Mouse (Mus musculus) G1E (cell line): ENCODE results near the gene Gm12166. TPM values are rescaled to one million over a fixed set of nuclear protein-coding genes. Genes with fewer than 3 reads are reported as not detected.

Experiments
- ATAC-seq: 2 replicates; pipeline ENCODE4 v1.8.0; 2016; ENCODE audit warnings: mild to moderate bottlenecking; ENCODE audit not compliant: insufficient number of reproducible peaks, poor library complexity, low FRiP score, severe bottlenecking; ENCODE audit errors: extremely low read depth
- DNase-seq: peaks from one replicate; pipeline ENCODE4 v3.0.0; 2012; ENCODE audit warnings: low spot score
- H3K27me3 ChIP-seq: 2 replicates; pipeline ENCODE4 v1.6.1; 2012; ENCODE audit warnings: mild to moderate bottlenecking, low read length, inconsistent platforms; ENCODE audit not compliant: insufficient read depth
- H3K36me3 ChIP-seq: replicated peaks from 2 replicates; pipeline ENCODE3; 2012; ENCODE audit warnings: mild to moderate bottlenecking, inconsistent platforms
- H3K4me1 ChIP-seq: 2 replicates; pipeline ENCODE4 v1.6.1; 2012; ENCODE audit warnings: low read depth, low read length, inconsistent platforms, mixed read lengths; ENCODE audit not compliant: insufficient read depth
- H3K4me3 ChIP-seq: 2 replicates; pipeline ENCODE4 v1.5.1; 2012; ENCODE audit warnings: low read depth, mild to moderate bottlenecking, inconsistent platforms, low read length, moderate library complexity, mixed read lengths
- H3K9me3 ChIP-seq: replicated peaks from 2 replicates; pipeline ENCODE4 v1.6.1; 2012; ENCODE audit warnings: inconsistent platforms
- CTCF ChIP-seq: IDR thresholded peaks from 2 replicates; pipeline ENCODE4 v1.5.1; 2012; ENCODE audit warnings: low read depth, low read length, inconsistent platforms, mixed read lengths
- GATA1 ChIP-seq: IDR thresholded peaks from 2 replicates; pipeline ENCODE4 v1.6.1; 2012; ENCODE audit warnings: borderline replicate concordance, low read length, inconsistent platforms, mixed read lengths
- GATA2 ChIP-seq: IDR thresholded peaks from 2 replicates; pipeline ENCODE4 v1.6.1; 2012; ENCODE audit warnings: low read depth, low read length, inconsistent platforms, borderline replicate concordance
- POLR2AphosphoS5 ChIP-seq: IDR thresholded peaks from 2 replicates; pipeline ENCODE4 v1.6.1; 2012; ENCODE audit warnings: low read depth, low read length, inconsistent platforms; ENCODE audit not compliant: insufficient replicate concordance
- TAL1 ChIP-seq: conservative IDR thresholded peaks from 2 replicates; pipeline ENCODE4 v1.6.1; 2012; ENCODE audit warnings: low read depth, low read length, inconsistent platforms, mixed read lengths
- polyA plus RNA-seq: library from polyadenylated mRNA; stranded (reverse); fragments of >175 nt; gene quantifications from 2 replicates; pipeline ENCODE4 v1.2.3, GENCODE M21; 2012
- total RNA-seq, 2 experiments: library from RNA; stranded (forward) in 1 of 2; stranded (reverse) in 1 of 2; fragments of 200-1000 nt in 1 of 2; fragments of >200 nt in 1 of 2; fragmentation: Nextera tagmentation in 1 of 2; gene quantifications; 2 replicates each; pipeline ENCODE4 v1.2.3; 2014 to 2017

Gm12166 gene
- total and polyA plus RNA-seq, 3 experiments: 0.35 to 16.7 (median 2.5) TPM

DNA sequence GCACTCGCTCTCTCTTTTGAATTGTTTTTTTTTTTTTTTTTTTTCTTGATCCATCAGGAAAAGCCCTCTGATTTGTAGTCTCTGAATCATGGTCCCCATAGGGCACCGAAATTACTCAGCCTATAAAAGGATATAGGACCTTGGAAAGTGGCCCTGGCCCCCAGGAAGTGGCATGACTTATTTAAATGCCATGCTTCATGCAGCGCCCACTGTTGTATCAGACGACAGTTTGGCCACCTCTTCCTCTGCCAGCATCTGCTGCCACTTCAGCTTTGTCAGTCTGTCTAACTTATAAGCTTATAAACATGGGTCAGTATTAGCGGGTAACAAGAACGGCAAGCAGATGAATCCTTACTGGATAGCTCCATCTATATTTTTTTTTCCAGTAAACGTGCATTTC is 19.2 kb downstream of the Gm12166 start:
- no peaks in the 10 kb centered on the region for H3K36me3 ChIP-seq
- no peak for DNase-seq
- TF ChIP-seq TAL1 (no peak), CTCF (no peak), POLR2AphosphoS5 (no peak), GATA1 (no peak), GATA2 (no peak)
- no peak overlapping the region for H3K4me3 ChIP-seq
- H3K9me3 ChIP-seq: no peaks in the 10 kb centered on the region
- no peak for ATAC-seq
- no peaks in the 10 kb centered on the region for H3K4me1 ChIP-seq
- H3K27me3 ChIP-seq: no peaks in the 10 kb centered on the region

DNA sequence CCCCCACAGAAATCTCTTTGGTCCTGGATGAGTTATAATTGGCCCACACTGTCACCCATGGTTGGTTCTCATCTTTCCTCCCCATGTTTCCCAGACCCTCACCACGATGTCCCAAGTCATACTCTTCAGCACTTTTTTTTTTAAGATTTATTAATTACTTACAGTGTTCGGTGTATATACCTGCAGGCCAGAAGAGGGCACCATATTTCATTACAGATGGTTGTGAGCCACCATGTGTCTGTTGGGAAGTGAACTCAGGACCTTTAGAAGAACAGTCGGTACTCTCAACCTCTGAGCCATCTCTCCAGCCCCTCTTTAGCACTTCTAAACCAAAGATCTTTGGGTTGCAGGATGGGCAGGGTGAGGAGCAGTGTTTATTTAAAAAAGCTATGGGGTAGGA is 20.7 kb downstream of the Gm12166 start:
- H3K36me3 ChIP-seq: no peaks in the 10 kb centered on the region
- no peaks in the 10 kb centered on the region for H3K27me3 ChIP-seq
- TF ChIP-seq TAL1 (no peak), CTCF (no peak), GATA1 (no peak), GATA2 (no peak), POLR2AphosphoS5 (no peak)
- no peak for DNase-seq
- H3K9me3 ChIP-seq: no peaks in the 10 kb centered on the region
- ATAC-seq: no peak
- no peak overlapping the region for H3K4me3 ChIP-seq
- H3K4me1 ChIP-seq: no peaks in the 10 kb centered on the region

DNA sequence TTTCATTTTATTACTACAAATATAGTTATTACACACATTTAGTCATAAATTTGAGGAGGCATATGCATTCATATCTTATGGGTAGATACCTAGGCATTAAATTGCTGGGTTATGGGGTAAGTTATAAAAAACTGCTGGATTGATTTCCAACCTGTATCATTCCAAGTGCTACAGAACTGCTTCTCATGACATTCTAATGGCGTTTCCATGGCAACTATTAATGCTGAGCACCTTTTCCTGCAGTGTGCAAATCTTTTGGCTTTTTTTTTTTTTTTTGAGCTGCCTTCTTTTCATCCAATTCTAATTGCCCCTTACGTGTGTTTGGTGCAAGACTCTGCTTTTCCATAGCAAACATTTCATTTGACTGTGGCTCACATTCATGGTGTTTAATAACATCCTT is 22.1 kb downstream of the Gm12166 start:
- H3K4me1 ChIP-seq: no peaks in the 10 kb centered on the region
- no peak for DNase-seq
- no peaks in the 10 kb centered on the region for H3K36me3 ChIP-seq
- no peaks in the 10 kb centered on the region for H3K27me3 ChIP-seq
- H3K9me3 ChIP-seq: no peaks in the 10 kb centered on the region
- H3K4me3 ChIP-seq: no peak overlapping the region
- TF ChIP-seq GATA2 (no peak), TAL1 (no peak), POLR2AphosphoS5 (no peak), CTCF (no peak), GATA1 (no peak)
- ATAC-seq: no peak

DNA sequence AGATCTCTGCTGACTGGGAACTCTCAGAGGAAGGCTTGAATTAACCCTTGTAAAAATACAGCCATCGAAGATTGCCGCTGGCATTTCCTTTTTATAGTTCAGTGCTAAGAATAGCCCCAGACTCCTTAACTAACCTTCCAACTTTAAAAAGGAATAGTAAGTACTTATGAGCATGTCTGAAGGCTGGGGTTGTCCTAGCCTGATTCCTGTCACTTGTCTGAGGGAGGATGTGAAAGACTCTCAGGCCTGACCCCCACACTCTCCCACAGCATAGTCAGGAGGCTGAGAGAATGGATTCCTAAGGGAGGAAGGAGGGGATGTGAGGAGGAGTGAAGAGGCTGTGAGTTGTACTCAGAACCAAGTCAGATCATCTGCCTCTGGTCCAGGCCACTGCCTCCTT is 22.6 kb downstream of the Gm12166 start:
- Histone ChIP-seq H3K36me3 (no peaks in the 10 kb centered on the region), H3K4me1 (no peaks in the 10 kb centered on the region), H3K4me3 (no peak overlapping the region), H3K27me3 (no peaks in the 10 kb centered on the region), H3K9me3 (no peaks in the 10 kb centered on the region)
- TF ChIP-seq POLR2AphosphoS5 (no peak), CTCF (no peak), GATA2 (no peak), TAL1 (no peak), GATA1 (no peak)
- ATAC-seq (no peak), DNase-seq (no peak)

DNA sequence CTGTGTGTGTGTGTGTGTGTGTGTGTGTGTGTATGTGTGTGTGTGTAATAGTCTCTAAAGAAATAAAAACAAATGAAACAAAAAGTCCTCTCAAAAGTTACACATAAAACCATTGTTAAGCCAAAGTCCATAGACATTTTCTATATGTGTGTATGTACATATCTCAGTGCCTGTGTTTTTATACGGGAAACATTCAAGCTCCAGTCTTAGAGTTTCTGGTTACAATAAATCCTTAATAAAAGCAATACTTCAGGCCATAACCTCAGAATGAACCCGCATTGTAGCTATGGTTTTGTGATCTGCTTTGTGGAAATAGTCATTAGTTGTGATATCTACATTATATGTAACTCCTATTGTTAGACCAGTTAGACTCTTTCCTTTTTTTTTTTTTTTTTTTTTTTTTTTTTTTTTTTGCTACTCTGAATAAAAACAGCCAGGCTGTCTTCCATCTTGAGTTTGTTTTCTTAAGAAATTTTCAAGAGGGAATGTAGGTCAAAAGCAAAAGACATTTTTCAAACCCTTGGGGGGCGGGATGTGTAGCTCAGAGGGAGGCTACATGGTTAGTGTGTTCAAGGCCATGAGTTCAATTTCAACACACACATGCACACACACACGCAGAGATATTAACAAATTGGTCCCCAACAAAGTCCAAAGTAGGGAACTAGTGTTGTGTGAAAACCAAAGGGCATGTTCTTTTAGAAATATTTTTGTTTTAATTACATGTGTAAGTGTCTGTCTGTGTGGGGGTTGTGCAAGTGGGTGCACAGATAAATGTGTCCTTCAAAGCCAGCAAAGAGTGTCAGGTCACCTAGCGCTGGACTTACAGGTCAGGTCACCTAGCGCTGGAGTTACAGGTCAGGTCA is 23.9 kb downstream of the Gm12166 start:
- Histone ChIP-seq H3K36me3 (no peaks in the 10 kb centered on the region), H3K4me3 (no peak overlapping the region), H3K9me3 (no peaks in the 10 kb centered on the region), H3K4me1 (no peaks in the 10 kb centered on the region), H3K27me3 (no peaks in the 10 kb centered on the region)
- ATAC-seq (no peak), DNase-seq (no peak)
- TF ChIP-seq GATA2: no peak
- no peak for TF ChIP-seq CTCF

DNA sequence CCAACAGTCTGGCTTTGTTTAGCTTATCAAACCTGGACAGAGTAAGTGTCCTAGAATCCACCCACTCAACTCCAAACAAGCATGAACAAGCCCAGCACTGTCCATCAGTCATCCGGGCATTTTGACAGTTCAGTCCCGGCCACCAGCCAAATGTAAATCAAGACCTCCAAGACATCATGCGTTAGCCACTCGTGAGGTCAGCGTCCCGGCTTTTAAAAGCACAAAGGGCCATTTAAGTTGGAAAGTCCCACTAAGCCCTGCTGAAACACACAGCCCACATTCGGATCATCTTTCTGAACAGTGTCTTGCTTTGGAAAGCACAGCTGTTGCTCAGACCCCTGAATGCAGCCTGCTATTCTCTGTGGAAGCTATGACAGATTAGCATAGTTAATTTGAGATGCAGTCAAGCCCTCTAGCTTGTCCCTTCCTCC is 26.1 kb downstream of the Gm12166 start:
- Histone ChIP-seq H3K36me3 (no peaks in the 10 kb centered on the region), H3K4me3 (no peak overlapping the region), H3K27me3 (no peaks in the 10 kb centered on the region), H3K9me3 (no peaks in the 10 kb centered on the region), H3K4me1 (no peaks in the 10 kb centered on the region)
- DNase-seq (no peak), ATAC-seq (no peak)
- TF ChIP-seq TAL1 (no peak), GATA2 (no peak), CTCF (no peak), POLR2AphosphoS5 (no peak), GATA1 (no peak)

DNA sequence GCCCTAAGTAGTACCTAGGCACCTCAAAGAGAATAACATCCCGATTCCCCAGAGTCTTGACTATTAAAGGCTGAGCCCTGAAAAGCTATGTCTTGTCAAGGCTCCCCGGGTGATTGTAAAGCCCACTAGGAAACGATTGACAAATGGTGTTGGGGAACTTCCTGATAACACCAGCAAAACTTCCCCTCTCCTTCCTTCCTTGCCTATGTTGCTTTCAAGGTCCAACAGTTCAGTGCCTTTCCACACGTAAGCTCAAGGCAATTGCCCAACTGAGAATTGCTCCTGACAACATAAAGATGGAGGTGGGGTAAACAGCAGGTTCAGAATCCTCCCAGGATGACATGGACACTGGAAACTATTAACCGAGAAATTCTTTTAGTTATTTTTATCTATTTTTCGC is 29.1 kb downstream of the Gm12166 start:
- no peaks in the 10 kb centered on the region for H3K36me3 ChIP-seq
- TF ChIP-seq TAL1 (no peak), GATA1 (no peak), CTCF (no peak), GATA2 (no peak), POLR2AphosphoS5 (no peak)
- H3K4me3 ChIP-seq: no peak overlapping the region
- no peak for DNase-seq
- no peak for ATAC-seq
- H3K9me3 ChIP-seq: no peaks in the 10 kb centered on the region
- H3K4me1 ChIP-seq: no peaks in the 10 kb centered on the region
- H3K27me3 ChIP-seq: peaks cover 3% of the 10 kb centered on the region; the same call in 1 of the 2 replicates
